Mouse (Mus musculus) left cerebral cortex, adult 2 months (tissue): ENCODE results near the gene Chac2. TPM values are rescaled to one million over a fixed set of nuclear protein-coding genes. Genes with fewer than 3 reads are reported as not detected.

ENCODE experiments used
- DNase-seq, 2 experiments: peaks; one replicate each; pipeline ENCODE4 v3.0.0; 2021 to 2022; ENCODE audit warnings: low spot score in 2 of 2, mixed read lengths in 1 of 2; ENCODE audit errors: extremely low spot score in 1 of 2
- H3K27ac ChIP-seq: fragments of 200-600 bp; 2 replicates; pipeline ENCODE4 v1.8.1; 2022
- H3K4me3 ChIP-seq: fragments of 200-600 bp; 2 replicates; pipeline ENCODE4 v1.8.1; 2022
- CTCF ChIP-seq: fragments of 200-600 bp; IDR thresholded peaks from 2 replicates; pipeline ENCODE4 v1.8.1; 2022; ENCODE audit warnings: antibody characterized with exemption, mild to moderate bottlenecking, moderate library complexity
- intact Hi-C: fragments of 180-260 bp; cut with DNase I; formaldehyde crosslinking; loops from one replicate; pipeline ENCODE4 v1.15.1; 2025
- total RNA-seq, 2 experiments: library from RNA; stranded (reverse); gene quantifications; 2 replicates each; pipeline ENCODE4 v1.2.3; 2021

Chac2 gene
- total RNA-seq, 2 experiments from 2014 or later, result 14.6 to 15.4 TPM

DNA sequence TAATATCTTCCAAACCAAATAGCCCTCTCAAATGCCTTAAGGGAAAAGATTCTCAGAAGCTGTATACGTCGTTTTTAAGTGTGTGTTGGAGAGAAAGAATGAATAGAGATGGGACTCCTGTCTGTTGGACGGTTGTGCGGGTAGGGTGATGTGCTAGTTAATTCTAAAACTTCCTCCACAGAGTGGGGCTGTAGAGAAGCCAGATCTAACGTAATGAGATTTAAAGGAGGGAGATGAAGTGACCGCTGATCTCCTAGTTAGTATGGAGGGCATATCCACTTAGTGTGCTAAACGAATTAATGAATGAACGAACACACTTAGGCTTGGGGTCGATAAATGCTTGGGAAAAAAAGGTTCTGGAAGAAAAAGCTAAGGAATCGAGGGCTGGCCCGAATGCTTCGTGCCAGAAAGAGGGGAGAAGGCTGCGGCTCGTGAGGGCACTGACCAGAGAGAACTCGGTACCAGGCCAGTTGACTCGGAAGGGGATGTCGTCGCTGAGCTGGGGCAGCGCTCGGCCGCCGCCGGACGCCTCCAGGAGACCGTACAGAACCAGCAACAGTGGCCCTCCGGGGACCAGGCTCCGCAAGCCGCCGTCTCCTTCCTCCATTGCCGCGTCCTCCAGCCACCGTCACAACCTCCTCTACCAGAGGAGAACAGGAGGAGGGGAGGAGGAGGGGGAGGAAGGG lies 32.5 kb downstream of the Chac2 start:
- Histone ChIP-seq H3K27ac (peak overlapping the region; percentile 93), H3K4me3 (peak overlapping the region; percentile 70)
- TF ChIP-seq CTCF, result no peak; the same call in 1 of the 2 replicates
- intact Hi-C loops, result loop anchor here (1.0 kb wide), 1 partner anchor 33 kb away; the partner anchor contains the start of gene Chac2
- DNase-seq, result peak; percentile 47 to 48

DNA sequence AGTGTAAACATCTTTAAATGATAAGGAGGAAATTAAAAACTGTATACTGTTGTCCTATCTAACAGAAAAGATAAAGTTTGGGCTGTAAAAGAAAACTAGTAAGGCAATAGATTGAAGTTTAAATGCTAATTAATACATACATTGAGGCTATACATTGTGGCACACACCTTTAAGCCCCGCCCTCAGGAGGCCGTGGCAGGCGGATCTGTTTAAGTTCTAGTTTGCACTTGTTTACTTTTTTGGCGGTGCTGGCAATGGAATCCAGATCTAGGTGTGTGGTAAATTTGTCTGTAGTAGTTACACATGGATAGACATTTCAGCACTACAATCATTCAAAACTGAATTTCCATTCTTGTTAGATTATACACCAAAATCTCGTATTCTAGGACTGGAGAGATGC lies 33.3 kb downstream of the Chac2 start:
- H3K4me3 ChIP-seq, result peak overlapping the region; percentile 70; the same call in 1 of the 2 replicates
- no peak for TF ChIP-seq CTCF
- intact Hi-C loops, result no loop called here
- no peak overlapping the region for H3K27ac ChIP-seq
- no peak for DNase-seq

DNA sequence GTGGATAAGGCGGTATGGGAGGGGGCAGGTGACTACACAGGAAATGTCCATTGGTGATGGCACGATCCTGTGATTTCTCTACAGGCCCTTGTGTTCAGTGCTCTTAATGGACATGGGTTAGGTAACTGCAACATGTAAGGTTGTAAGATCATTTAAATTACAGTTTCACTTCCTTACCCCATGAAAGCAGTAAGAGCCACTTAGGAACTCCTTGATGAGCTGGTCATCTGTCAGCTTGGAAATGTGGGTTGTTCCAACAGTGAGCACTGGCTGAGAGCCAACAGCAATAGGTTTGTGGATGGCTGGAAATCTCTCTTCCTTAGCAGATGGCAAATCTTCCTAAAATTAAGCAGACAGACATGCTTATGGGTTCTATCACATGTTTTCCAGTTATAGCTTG lies 42.6 kb downstream of the Chac2 start:
- no peak for TF ChIP-seq CTCF
- intact Hi-C loops, result no loop called here
- no peak for DNase-seq
- no peak overlapping the region for H3K4me3 ChIP-seq
- H3K27ac ChIP-seq, result no peak overlapping the region

DNA sequence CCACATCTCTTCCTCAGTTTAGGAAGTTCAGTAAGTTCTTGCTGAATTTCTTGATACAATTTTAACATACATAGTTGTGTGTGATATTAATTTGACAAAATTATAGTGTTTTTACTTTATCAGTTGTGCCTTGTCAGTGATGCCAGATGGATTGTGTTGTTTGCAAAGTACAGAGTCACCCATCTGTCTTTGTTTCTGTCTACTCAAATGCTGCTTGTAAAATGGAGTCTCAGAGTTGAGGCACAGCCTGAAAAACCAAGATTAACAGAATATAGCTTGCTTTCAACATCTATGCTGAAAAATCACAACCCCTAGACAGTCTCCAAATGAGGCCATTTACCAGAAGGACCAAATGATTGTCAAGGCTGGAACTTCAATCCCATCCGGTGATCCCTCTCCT lies 57.7 kb downstream of the Chac2 start:
- H3K27ac ChIP-seq, result no peak overlapping the region
- DNase-seq, result no peak
- no peak for TF ChIP-seq CTCF
- H3K4me3 ChIP-seq, result no peak overlapping the region
- intact Hi-C loops, result no loop called here

DNA sequence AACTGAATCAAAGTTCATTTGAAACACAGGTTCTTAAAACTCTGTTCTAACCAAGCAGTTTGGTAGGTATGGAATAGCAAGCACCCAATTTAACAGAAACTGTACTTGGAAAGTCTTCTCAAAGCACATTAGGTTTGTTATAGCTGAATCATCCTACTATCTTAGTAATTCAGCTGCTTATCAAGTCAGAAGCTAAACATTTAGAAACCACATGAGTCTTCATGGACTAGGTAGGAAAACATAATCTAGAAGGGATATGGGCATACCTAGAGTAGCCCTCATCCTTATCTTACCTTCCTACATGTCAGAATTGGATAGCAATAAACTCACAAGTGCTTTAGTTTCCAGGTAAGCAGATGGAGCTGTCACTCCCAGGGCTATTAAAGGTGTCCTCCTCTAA lies 58.1 kb downstream of the Chac2 start:
- intact Hi-C loops, result no loop called here
- DNase-seq, result no peak
- Histone ChIP-seq H3K4me3 (no peak overlapping the region), H3K27ac (no peak overlapping the region)
- no peak for TF ChIP-seq CTCF

Other genes with a start within 250 kb of the Chac2 start
- 10 to 100 TPM; 49.9 to 54.1 TPM for gene Psme4, start 214.6 kb downstream of the Chac2 start, total RNA-seq
- 10 to 100 TPM; 10.5 to 12.2 TPM for gene Gpr75, start 101.0 kb downstream of the Chac2 start, total RNA-seq
- gene Asb3, start 100.9 kb downstream of the Chac2 start, total RNA-seq, result 10 to 100 TPM; 18.7 to 19.4 TPM
- gene Erlec1, start 32.0 kb downstream of the Chac2 start, total RNA-seq, result 10 to 100 TPM; 58.6 to 59.4 TPM
- gene Gm17332, start 196.1 kb upstream of the Chac2 start, total RNA-seq, result not detected